Mouse (Mus musculus) neural tube, embryonic 12.5 days (tissue): Measurements from ENCODE around the gene Krt2. TPM values are rescaled to one million over a fixed set of nuclear protein-coding genes. Genes with fewer than 3 reads are reported as not detected.

Experiments used
- ATAC-seq: fragments of 200-750 bp; cut with Nextera tagmentation; 2 replicates; pipeline ENCODE4 v1.8.0; 2017; ENCODE audit warnings: low read depth, mild to moderate bottlenecking, moderate TSS enrichment, moderate library complexity; ENCODE audit not compliant: low FRiP score
- H3K27ac ChIP-seq: fragments of 300-500 bp; sonication (generic); 2 replicates; pipeline ENCODE4 v1.5.1; 2016
- H3K27me3 ChIP-seq: fragments of 300-500 bp; sonication (generic); replicated peaks from 2 replicates; pipeline ENCODE4 v1.6.1; 2016; ENCODE audit warnings: mild to moderate bottlenecking
- H3K36me3 ChIP-seq: fragments of 300-500 bp; sonication (generic); 2 replicates; pipeline ENCODE4 v1.6.1; 2016; ENCODE audit warnings: mild to moderate bottlenecking
- H3K4me1 ChIP-seq: fragments of 300-500 bp; sonication (generic); 2 replicates; pipeline ENCODE4 v1.6.1; 2016
- H3K4me2 ChIP-seq: fragments of 300-500 bp; sonication (generic); replicated peaks from 2 replicates; pipeline ENCODE4 v1.6.1; 2016; ENCODE audit warnings: mild to moderate bottlenecking
- H3K4me3 ChIP-seq: fragments of 300-500 bp; sonication (generic); 2 replicates; pipeline ENCODE4 v1.5.1; 2016
- H3K9ac ChIP-seq: fragments of 300-500 bp; sonication (generic); 2 replicates; pipeline ENCODE4 v1.6.1; 2016; ENCODE audit warnings: mild to moderate bottlenecking
- H3K9me3 ChIP-seq: fragments of 300-500 bp; sonication (generic); 2 replicates; pipeline ENCODE4 v1.6.1; 2016; ENCODE audit warnings: mild to moderate bottlenecking
- WGBS: fragments of 180-500 bp; shearing (Covaris S2); methylation state at CpG from one replicate; pipeline ENCODE4 v1.1.7; 2016; 5-methylcytosine and 5-hydroxymethylcytosine counted together
- polyA plus RNA-seq: library from polyadenylated mRNA; unstranded; fragments of >200 nt; fragmentation: Nextera tagmentation; extraction: Ambion mirVana; gene quantifications from 2 replicates; pipeline ENCODE4 v1.2.1, GENCODE M21; 2016

The Krt2 gene
- not detected in 2 replicates for polyA plus RNA-seq

- H3K4me2 ChIP-seq = no peak within 1 kb of the TSS
- H3K4me3 ChIP-seq = no peak within 1 kb of the TSS
- no peak within 1 kb of the TSS for H3K27ac ChIP-seq
- no peak within 1 kb of the TSS for H3K9ac ChIP-seq
- no peaks in the 10 kb centered on the region for H3K4me1 ChIP-seq
- no peaks in the 10 kb centered on the region for H3K36me3 ChIP-seq
- 84% methylated on average over 16 of the region's 16 CpGs for WGBS
- no peak for ATAC-seq
- no peaks in the 10 kb centered on the region for H3K27me3 ChIP-seq
- H3K9me3 ChIP-seq = no peaks in the 10 kb centered on the region
Observed at GRCm38 (mm10) chr15:101817875-101818274, at the start of gene Krt2. TSS of gene Krt2 (minus strand) at chr15:101818169.

DNA sequence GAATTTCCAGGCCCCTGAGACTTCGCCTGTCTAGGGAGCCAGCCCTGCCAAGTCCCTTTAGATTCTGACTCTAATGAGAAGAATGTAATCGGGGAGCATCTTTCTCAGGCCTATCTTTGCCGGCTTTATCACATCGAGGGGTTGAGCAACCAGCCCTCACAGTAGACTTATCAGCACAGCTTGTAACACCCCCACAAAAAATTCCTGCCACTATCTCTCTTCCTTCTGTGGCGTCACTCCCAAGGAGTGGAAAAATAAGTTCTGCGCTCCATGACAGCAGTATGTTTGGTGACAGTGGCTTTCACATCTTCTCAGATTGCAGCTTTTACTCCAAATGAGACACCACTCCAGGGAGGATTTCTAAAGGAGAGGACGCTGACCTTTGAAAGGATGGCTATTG, 48.8 kb upstream of the Krt2 start:
- WGBS = 88% methylated on average over 7 of the region's 7 CpGs
- H3K36me3 ChIP-seq = no peaks in the 10 kb centered on the region
- peaks cover 6% of the 10 kb centered on the region; the same call in 1 of the 2 replicates for H3K27me3 ChIP-seq
- no peak overlapping the region for H3K9ac ChIP-seq
- H3K4me3 ChIP-seq = no peak overlapping the region
- ATAC-seq = no peak
- H3K4me1 ChIP-seq = no peaks in the 10 kb centered on the region
- H3K9me3 ChIP-seq = no peaks in the 10 kb centered on the region
- no peak overlapping the region for H3K27ac ChIP-seq
- no peak overlapping the region for H3K4me2 ChIP-seq

DNA sequence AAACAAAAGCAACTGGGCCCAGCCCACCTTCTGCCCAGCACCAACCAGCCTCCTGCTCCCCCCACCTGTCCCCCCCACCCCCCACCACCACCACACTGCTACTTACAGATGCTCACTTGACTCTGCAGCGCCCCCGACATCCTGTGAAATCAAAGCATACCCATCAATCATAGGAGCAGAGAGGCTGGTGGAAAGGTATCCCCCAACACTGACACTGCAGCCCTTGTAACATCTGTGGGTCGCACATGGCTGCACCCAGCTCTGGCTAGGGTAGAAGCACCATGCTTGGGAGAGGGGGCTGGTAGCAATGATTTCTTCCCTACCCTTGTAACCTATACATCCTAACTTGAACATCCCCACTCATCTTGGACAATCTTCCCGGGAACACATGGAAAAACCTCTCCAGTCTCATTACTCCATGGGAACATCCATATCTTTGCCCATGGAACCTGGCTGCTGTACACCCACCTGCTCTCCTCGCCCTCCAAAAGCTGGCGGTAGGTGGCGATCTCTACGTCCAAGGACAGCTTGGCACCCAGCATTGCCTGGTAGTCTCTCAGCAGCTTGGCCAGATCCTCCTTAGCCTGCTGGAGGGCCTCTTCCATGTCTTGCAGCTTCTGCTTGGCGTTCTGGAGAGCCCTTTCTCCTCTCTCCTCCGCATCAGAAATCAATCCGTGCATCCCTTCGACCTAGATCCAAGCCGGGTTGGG, 42.6 kb upstream of the Krt2 start:
- no peak overlapping the region for H3K9ac ChIP-seq
- H3K9me3 ChIP-seq = no peaks in the 10 kb centered on the region
- no peak overlapping the region for H3K27ac ChIP-seq
- H3K4me2 ChIP-seq = peak overlapping the region; percentile 89
- 53% methylated on average over 13 of the region's 13 CpGs for WGBS
- H3K4me1 ChIP-seq = peaks cover 14% of the 10 kb centered on the region
- no peaks in the 10 kb centered on the region for H3K36me3 ChIP-seq
- peak overlapping the region; percentile 39; the same call in 1 of the 2 replicates for H3K4me3 ChIP-seq
- no peak for ATAC-seq
- peaks cover 47% of the 10 kb centered on the region for H3K27me3 ChIP-seq

DNA sequence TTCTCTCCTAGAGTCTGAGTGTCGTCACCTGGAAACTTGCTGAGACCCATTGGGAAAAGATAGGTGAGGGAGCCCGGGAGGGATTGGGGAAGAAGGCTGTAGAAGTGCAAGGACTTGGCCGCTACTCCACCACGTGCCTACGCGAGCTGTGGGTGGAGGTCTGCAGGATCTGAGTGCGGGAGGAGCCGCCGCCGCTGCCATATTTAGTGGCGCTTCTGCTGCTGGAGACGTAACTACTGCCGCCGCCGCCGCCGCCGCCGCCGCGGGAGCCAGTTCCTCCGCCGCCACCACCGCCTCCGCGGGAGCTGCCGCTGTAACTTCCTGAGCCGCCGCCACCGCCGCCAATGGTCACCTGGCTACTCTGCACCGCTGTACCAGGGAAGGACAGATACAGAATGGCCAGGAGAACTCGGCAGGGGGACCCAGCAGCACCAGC, 41.8 kb upstream of the Krt2 start:
- no peaks in the 10 kb centered on the region for H3K36me3 ChIP-seq
- ATAC-seq = no peak
- peaks cover 48% of the 10 kb centered on the region for H3K27me3 ChIP-seq
- no peak overlapping the region for H3K27ac ChIP-seq
- H3K9ac ChIP-seq = peak overlapping the region; percentile 48
- H3K4me2 ChIP-seq = peak overlapping the region; percentile 89
- H3K4me1 ChIP-seq = peaks cover 14% of the 10 kb centered on the region
- peak overlapping the region; percentile 39 for H3K4me3 ChIP-seq
- H3K9me3 ChIP-seq = no peaks in the 10 kb centered on the region
- whole genome bisulfite sequencing = under 1% methylated on average over 33 of the region's 33 CpGs

DNA sequence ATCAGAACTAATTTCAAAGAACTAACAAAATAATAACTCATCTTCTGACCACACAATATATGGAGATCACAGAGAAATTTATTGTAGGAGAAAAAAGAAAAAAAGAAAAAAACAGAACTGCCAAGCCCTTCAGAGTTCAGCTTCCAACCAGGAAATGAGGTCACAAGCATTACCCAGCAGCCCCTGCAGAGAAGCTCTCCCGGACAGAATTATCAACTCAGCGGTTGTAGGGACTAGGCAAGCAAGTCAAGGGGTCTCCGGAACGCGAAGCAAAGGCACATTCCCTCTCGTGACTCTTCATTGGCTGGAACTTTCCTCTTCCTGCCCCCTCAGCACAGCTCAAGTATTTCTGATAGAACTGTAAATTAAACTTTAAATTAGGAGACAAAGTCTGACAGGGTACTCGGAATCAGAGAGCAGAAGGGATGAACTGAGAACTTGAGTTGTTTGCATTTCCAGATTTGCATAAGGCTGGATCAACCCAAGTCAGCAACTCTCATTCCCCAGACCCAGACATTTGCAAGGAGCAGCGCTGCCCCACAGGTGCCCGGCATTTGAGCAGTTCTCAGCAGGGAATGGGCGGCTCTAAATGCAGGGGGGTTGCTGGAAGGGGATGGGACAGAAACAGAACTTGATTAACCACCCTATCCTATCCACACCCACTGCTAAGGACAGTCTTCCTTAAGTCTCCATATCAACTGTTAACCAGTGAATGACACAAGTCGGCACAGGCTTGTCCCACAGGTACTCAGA, 40.9 kb upstream of the Krt2 start:
- no peak overlapping the region for H3K9ac ChIP-seq
- no peak overlapping the region for H3K4me3 ChIP-seq
- no peak overlapping the region for H3K27ac ChIP-seq
- no peak for ATAC-seq
- peaks cover 52% of the 10 kb centered on the region for H3K27me3 ChIP-seq
- peaks cover 14% of the 10 kb centered on the region for H3K4me1 ChIP-seq
- 4% methylated on average over 11 of the region's 11 CpGs for WGBS
- peak overlapping the region; percentile 89 for H3K4me2 ChIP-seq
- H3K36me3 ChIP-seq = no peaks in the 10 kb centered on the region
- no peaks in the 10 kb centered on the region for H3K9me3 ChIP-seq

GRCm38 (mm10) chr15:101856696-101857095, 38.7 kb upstream of the Krt2 start:
- H3K9me3 ChIP-seq = no peaks in the 10 kb centered on the region
- no peak overlapping the region for H3K9ac ChIP-seq
- no peak for ATAC-seq
- H3K4me2 ChIP-seq = no peak overlapping the region
- H3K27ac ChIP-seq = no peak overlapping the region
- H3K4me1 ChIP-seq = peaks cover 14% of the 10 kb centered on the region
- WGBS = 59% methylated on average over 5 of the region's 5 CpGs
- no peak overlapping the region for H3K4me3 ChIP-seq
- H3K36me3 ChIP-seq = no peaks in the 10 kb centered on the region
- H3K27me3 ChIP-seq = peaks cover 48% of the 10 kb centered on the region

DNA sequence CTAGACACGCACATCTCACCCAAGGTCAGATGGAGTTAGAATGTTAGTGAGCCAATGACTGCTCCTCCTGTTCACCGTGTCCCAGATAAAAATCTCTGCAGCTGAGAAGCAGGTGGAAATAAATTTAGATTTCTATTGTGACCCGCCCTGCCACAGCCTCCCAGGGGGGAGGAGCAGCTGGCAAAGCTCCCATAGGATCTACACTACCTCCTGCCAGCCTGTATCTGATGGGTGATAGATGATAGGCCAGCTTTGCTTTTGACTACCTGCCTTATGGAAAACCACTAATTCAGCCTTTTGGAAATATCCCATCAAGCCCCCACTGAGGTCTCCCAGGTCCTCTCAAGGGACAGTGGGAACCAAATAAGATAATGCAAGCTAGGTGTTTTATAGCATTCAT, 37.8 kb upstream of the Krt2 start:
- Histone ChIP-seq H3K27me3 (peaks cover 38% of the 10 kb centered on the region), H3K36me3 (no peaks in the 10 kb centered on the region), H3K9ac (no peak overlapping the region), H3K4me3 (no peak overlapping the region), H3K4me2 (no peak overlapping the region), H3K9me3 (no peaks in the 10 kb centered on the region), H3K27ac (no peak overlapping the region), H3K4me1 (peaks cover 14% of the 10 kb centered on the region)
- WGBS = 70% methylated on average over 3 of the region's 3 CpGs
- ATAC-seq = no peak

DNA sequence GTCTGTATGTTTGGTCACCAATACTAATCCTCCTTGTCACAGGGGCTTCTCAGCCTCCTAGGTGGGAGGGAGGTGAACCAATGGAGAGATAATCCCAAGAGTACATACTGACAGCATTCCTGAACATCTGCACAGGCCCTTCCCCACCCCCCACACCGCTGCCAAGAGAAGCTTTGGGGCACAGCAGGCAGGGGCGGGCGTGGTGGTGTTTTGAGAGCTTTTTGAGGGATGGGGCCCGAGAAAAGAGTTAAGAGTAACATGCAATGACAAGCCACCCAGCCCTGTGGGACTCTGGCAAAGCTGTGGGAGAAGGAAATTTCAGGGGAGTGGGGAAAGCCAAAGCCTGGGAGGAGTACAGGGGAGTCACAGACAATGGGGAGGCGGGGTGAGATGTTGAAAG, 36.3 kb upstream of the Krt2 start:
- Histone ChIP-seq H3K9ac (no peak overlapping the region), H3K27me3 (peaks cover 24% of the 10 kb centered on the region), H3K4me3 (no peak overlapping the region), H3K4me1 (peaks cover 3% of the 10 kb centered on the region), H3K9me3 (no peaks in the 10 kb centered on the region), H3K4me2 (no peak overlapping the region), H3K27ac (no peak overlapping the region), H3K36me3 (no peaks in the 10 kb centered on the region)
- no peak for ATAC-seq
- 22% methylated on average over 5 of the region's 5 CpGs for WGBS

DNA sequence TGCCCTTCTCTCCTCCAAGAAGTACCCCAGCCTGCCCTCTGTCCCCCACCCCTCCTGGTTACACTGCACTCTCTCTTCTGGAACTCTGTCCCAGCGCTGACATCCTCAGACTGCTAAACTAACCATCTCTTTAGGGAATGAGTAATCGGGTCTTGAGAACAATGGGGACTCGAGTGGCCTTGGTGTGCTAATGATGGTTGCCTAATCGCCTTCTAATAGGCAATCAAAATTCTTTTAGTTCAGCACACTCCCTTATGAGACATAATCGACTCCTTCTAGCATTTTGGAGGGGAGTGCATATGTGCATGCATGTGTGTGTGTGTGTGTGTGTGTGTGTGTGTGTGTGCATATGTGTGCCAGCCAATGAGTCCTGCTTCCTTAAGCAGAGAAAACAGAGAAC, 34.6 kb upstream of the Krt2 start:
- Histone ChIP-seq H3K9me3 (no peaks in the 10 kb centered on the region), H3K9ac (no peak overlapping the region), H3K27ac (no peak overlapping the region), H3K4me1 (no peaks in the 10 kb centered on the region), H3K27me3 (peaks cover 10% of the 10 kb centered on the region), H3K4me3 (no peak overlapping the region), H3K4me2 (no peak overlapping the region), H3K36me3 (no peaks in the 10 kb centered on the region)
- 7% methylated on average over 5 of the region's 5 CpGs for WGBS
- ATAC-seq = no peak

GRCm38 (mm10) chr15:101850694-101851093, 32.7 kb upstream of the Krt2 start, which contains the start of gene Krt1:
TSS of gene Krt1 (minus strand) at chr15:101850794.
- H3K27ac ChIP-seq = no peak within 1 kb of the TSS
- no peak within 1 kb of the TSS for H3K4me3 ChIP-seq
- no peaks in the 10 kb centered on the region for H3K36me3 ChIP-seq
- H3K9ac ChIP-seq = no peak within 1 kb of the TSS
- no peak for ATAC-seq
- H3K4me1 ChIP-seq = no peaks in the 10 kb centered on the region
- peaks cover 8% of the 10 kb centered on the region for H3K27me3 ChIP-seq
- H3K4me2 ChIP-seq = no peak within 1 kb of the TSS
- no peaks in the 10 kb centered on the region for H3K9me3 ChIP-seq
- 84% methylated on average over 6 of the region's 6 CpGs for WGBS

DNA sequence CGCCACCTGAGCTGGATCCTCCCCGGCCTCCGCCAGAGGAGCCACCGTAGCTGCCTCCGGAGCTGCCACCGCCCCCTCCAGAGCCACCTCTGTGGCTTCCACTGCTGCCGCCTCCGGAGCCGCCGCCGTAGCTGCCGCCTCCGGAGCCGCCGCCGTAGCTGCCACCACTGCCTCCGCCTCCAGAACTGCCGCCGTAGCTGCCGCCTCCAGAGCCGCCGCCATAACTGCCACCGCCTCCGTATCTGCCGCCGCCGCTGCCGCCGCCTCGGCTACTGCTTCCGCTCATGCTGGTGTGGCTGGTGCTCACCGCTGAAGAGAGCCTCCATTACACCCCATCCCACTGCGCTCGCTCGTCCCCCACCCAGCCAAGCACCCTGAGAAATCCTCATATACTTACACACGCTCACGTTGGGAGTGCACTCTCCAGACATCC, 28.0 kb upstream of the Krt2 start:
- WGBS = 1% methylated on average over 37 of the region's 37 CpGs
- peaks cover 3% of the 10 kb centered on the region; the same call in 1 of the 2 replicates for H3K4me1 ChIP-seq
- H3K9me3 ChIP-seq = no peaks in the 10 kb centered on the region
- H3K27me3 ChIP-seq = peaks cover 4% of the 10 kb centered on the region
- peak overlapping the region; percentile 81 for H3K4me2 ChIP-seq
- H3K4me3 ChIP-seq = peak overlapping the region; percentile 53
- H3K36me3 ChIP-seq = no peaks in the 10 kb centered on the region
- no peak overlapping the region for H3K27ac ChIP-seq
- H3K9ac ChIP-seq = peak overlapping the region; percentile 70
- peak; percentile 63; the same call in 1 of the 2 replicates for ATAC-seq

GRCm38 (mm10) chr15:101843192-101843591, 25.2 kb upstream of the Krt2 start:
- Histone ChIP-seq H3K4me3 (no peak overlapping the region), H3K36me3 (no peaks in the 10 kb centered on the region), H3K4me1 (peaks cover 3% of the 10 kb centered on the region; the same call in 1 of the 2 replicates), H3K4me2 (no peak overlapping the region), H3K9ac (no peak overlapping the region), H3K9me3 (no peaks in the 10 kb centered on the region), H3K27ac (no peak overlapping the region), H3K27me3 (peaks cover 4% of the 10 kb centered on the region; the same call in 1 of the 2 replicates)
- ATAC-seq = no peak
- WGBS = 72% methylated on average over 9 of the region's 9 CpGs
